Mouse (Mus musculus) stomach, postnatal 0 days (tissue): ENCODE measurements at regions not wholly inside any gene's neighbourhood (a gene's known extent, or its start where the extent isn't known, plus 50 kb on each side); places are given as distances from the start of the nearest gene placed in this dataset.

Source experiments
- CTCF ChIP-seq: IDR thresholded peaks from 2 replicates; pipeline ENCODE4 v1.5.1; 2016; ENCODE audit warnings: antibody characterized with exemption, low read depth, mild to moderate bottlenecking, moderate library complexity
- EP300 ChIP-seq: optimal IDR thresholded peaks from 2 replicates; pipeline ENCODE3; 2016; ENCODE audit warnings: antibody characterized with exemption

- TF ChIP-seq EP300: no peak
- TF ChIP-seq CTCF: no peak
Observed at GRCm38 (mm10) chr8:99724626-99725218, 308.5 kb upstream of the Cdh8 start.
